Mouse (Mus musculus) kidney, embryonic 16.5 days (tissue): ENCODE measurements at regions not wholly inside any gene's neighbourhood (a gene's known extent, or its start where the extent isn't known, plus 50 kb on each side); places are given as distances from the start of the nearest gene placed in this dataset.

Experiments
- ATAC-seq: fragments of 200-750 bp; cut with Nextera tagmentation; 2 replicates; pipeline ENCODE4 v1.8.0; 2017; ENCODE audit warnings: moderate TSS enrichment; ENCODE audit not compliant: low FRiP score, low TSS enrichment
- H3K27ac ChIP-seq: fragments of 300-500 bp; sonication (generic); 2 replicates; pipeline ENCODE4 v1.5.1; 2014; ENCODE audit warnings: low read length
- H3K27me3 ChIP-seq: fragments of 300-500 bp; sonication (generic); 2 replicates; pipeline ENCODE4 v1.6.1; 2014; ENCODE audit warnings: low read length, control low read depth, mixed read lengths; ENCODE audit not compliant: insufficient read depth
- H3K36me3 ChIP-seq: fragments of 300-500 bp; sonication (generic); 2 replicates; pipeline ENCODE4 v1.6.1; 2014; ENCODE audit warnings: low read length, control low read depth, mixed read lengths; ENCODE audit not compliant: insufficient read depth
- H3K4me1 ChIP-seq: fragments of 300-500 bp; sonication (generic); 2 replicates; pipeline ENCODE4 v1.6.1; 2014; ENCODE audit warnings: low read length, control low read depth, mixed read lengths; ENCODE audit not compliant: insufficient read depth
- H3K4me2 ChIP-seq: fragments of 300-500 bp; sonication (generic); replicated peaks from 2 replicates; pipeline ENCODE4 v1.6.1; 2014; ENCODE audit warnings: low read depth, low read length
- H3K4me3 ChIP-seq: fragments of 300-500 bp; sonication (generic); 2 replicates; pipeline ENCODE4 v1.5.1; 2014; ENCODE audit warnings: mild to moderate bottlenecking, low read length
- H3K9ac ChIP-seq: fragments of 300-500 bp; sonication (generic); replicated peaks from 2 replicates; pipeline ENCODE4 v1.6.1; 2014; ENCODE audit warnings: low read length
- H3K9me3 ChIP-seq: fragments of 300-500 bp; sonication (generic); 2 replicates; pipeline ENCODE4 v1.6.1; 2016; ENCODE audit warnings: low read length, control low read depth
- WGBS: fragments of 180-500 bp; shearing (Covaris S2); extraction: QIAGEN DNeasy Blood & Tissue Kit; methylation state at CpG from one replicate; pipeline ENCODE4 v1.1.7; 2014; 5-methylcytosine and 5-hydroxymethylcytosine counted together

GRCm38 (mm10) chr8:87155819-87156425, 270.9 kb upstream of the N4bp1 start:
- Histone ChIP-seq H3K4me1 (no peaks in the 10 kb centered on the region), H3K9me3 (no peaks in the 10 kb centered on the region), H3K36me3 (no peaks in the 10 kb centered on the region), H3K27me3 (no peaks in the 10 kb centered on the region), H3K9ac (no peak overlapping the region), H3K4me3 (no peak overlapping the region), H3K4me2 (no peak overlapping the region), H3K27ac (no peak overlapping the region)
- 81% methylated on average over 10 of the region's 10 CpGs for WGBS
- no peak for ATAC-seq

DNA sequence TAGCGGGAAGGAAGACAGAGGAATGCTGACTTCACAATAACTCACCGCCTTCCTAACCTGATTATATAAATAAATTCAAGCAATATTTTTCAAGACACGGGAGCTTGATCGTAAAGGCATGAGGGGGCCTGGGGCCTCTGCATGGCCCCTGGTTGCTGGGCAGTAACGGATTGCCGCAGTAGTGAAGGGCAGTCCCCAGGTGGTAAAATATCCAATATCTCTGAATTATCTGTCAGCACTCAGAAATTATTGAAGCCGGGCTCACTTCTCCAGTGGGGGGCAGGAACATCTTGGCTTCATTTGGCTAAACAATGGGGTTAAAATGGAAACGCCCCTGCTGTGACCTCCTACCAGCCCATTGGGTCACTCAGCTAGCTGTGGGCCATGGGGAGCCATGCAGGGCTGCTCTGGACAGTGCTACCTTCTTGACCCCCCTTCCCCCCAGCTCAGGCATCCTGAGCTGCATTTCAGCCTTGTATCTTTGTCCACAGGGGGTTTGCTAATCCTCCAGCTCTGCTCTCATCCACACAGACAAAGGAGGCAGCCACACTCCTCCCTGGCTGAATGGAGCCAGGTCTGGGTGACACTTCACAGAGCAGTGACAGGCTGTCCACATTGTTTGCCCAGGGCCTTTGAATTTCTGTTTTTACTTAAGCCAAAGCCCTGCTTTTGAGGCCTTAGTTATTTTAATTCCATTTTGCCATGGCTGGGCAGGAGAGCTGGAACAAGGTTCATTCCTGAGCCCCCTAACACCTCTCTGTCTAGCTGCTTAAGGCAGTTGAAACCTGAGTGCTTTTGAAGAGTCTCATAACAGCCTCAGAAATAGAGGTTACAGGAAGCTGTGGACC, 267.2 kb upstream of the N4bp1 start:
- H3K36me3 ChIP-seq: no peaks in the 10 kb centered on the region
- H3K4me1 ChIP-seq: no peaks in the 10 kb centered on the region
- ATAC-seq: no peak
- 47% methylated on average over 8 of the region's 8 CpGs for WGBS
- H3K9ac ChIP-seq: no peak overlapping the region
- no peak overlapping the region for H3K27ac ChIP-seq
- no peak overlapping the region for H3K4me2 ChIP-seq
- no peaks in the 10 kb centered on the region for H3K27me3 ChIP-seq
- no peak overlapping the region for H3K4me3 ChIP-seq
- no peaks in the 10 kb centered on the region for H3K9me3 ChIP-seq

- Histone ChIP-seq H3K4me3 (no peak overlapping the region), H3K4me2 (no peak overlapping the region), H3K27ac (no peak overlapping the region), H3K27me3 (no peaks in the 10 kb centered on the region), H3K4me1 (no peaks in the 10 kb centered on the region), H3K36me3 (no peaks in the 10 kb centered on the region), H3K9ac (no peak overlapping the region), H3K9me3 (no peaks in the 10 kb centered on the region)
- no peak for ATAC-seq
- 92% methylated on average over 6 of the region's 6 CpGs for WGBS
These were observed 263.8 kb upstream of the N4bp1 start for GRCm38 (mm10) chr8:87148853-87149252.

DNA sequence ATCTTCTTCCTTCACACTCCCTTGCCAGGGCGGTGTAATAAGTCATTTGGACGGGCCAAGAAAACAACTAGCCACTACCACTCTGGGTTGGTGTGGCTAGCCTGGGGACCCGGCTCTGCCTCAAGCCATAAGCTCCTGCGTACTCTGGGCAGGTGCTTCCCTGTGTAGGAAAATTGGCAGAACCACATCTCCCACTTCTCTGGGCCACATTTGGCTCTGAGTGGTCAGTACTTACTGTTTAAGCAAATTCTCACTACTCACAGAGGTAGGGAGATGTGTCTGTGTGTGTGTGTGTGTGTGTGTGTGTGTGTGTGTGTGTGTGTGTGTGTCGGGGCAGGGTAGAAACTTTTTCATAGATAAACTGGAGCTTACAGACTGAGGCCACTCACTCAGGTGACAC, 262.6 kb upstream of the N4bp1 start:
- no peak overlapping the region for H3K27ac ChIP-seq
- no peaks in the 10 kb centered on the region for H3K27me3 ChIP-seq
- no peaks in the 10 kb centered on the region for H3K9me3 ChIP-seq
- H3K4me3 ChIP-seq: no peak overlapping the region
- H3K36me3 ChIP-seq: no peaks in the 10 kb centered on the region
- no peak for ATAC-seq
- no peaks in the 10 kb centered on the region for H3K4me1 ChIP-seq
- no peak overlapping the region for H3K9ac ChIP-seq
- 67% methylated on average over 5 of the region's 5 CpGs for WGBS
- no peak overlapping the region for H3K4me2 ChIP-seq

GRCm38 (mm10) chr8:87137412-87137811, 252.4 kb upstream of the N4bp1 start:
- H3K27ac ChIP-seq: no peak overlapping the region
- H3K4me1 ChIP-seq: no peaks in the 10 kb centered on the region
- 92% methylated on average over 4 of the region's 4 CpGs for WGBS
- H3K36me3 ChIP-seq: no peaks in the 10 kb centered on the region
- no peaks in the 10 kb centered on the region for H3K27me3 ChIP-seq
- H3K9ac ChIP-seq: no peak overlapping the region
- no peaks in the 10 kb centered on the region for H3K9me3 ChIP-seq
- no peak overlapping the region for H3K4me3 ChIP-seq
- no peak overlapping the region for H3K4me2 ChIP-seq
- no peak for ATAC-seq

DNA sequence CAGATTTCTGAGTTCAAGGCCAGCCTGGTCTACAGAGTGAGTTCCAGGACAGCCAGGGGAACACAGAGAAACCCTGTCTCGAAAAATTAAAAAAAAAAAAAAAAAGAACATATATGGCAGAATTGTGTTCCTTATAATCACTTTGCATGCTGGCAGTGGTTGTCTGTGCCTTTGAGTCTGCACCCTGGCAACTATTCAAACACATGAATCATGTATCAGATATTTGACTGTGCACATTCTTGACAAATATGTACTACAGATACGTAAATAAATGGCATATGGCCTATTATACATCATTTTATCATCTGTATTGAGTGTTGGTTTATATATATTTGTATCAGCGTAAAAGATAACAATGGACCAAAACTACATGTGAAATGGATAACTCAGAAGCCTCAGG, 246.7 kb upstream of the N4bp1 start:
- 84% methylated on average over 3 of the region's 3 CpGs for WGBS
- Histone ChIP-seq H3K36me3 (no peaks in the 10 kb centered on the region), H3K27ac (no peak overlapping the region), H3K4me2 (no peak overlapping the region), H3K4me3 (no peak overlapping the region), H3K4me1 (no peaks in the 10 kb centered on the region), H3K9me3 (no peaks in the 10 kb centered on the region), H3K27me3 (no peaks in the 10 kb centered on the region), H3K9ac (no peak overlapping the region)
- ATAC-seq: no peak

DNA sequence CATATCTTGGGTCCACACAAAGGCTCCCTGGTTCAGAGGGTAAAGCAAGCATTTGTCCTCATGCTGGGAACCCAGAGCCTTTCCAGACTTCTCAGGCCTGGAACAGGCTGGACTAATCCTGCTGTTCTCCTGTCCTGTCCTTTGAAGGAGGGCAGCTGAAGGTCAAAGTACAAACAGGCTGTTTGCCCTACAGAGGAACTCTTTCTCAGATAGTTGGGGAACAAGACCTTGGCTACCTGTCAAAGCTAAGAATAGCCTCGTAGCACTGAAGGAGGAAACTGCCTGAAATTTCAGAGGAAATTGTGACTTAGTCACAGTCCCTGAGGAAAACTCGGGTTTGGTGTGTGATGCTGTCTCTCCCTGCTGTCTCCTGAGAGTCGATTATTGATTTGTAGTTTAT, 245.6 kb upstream of the N4bp1 start:
- H3K27me3 ChIP-seq: no peaks in the 10 kb centered on the region
- H3K27ac ChIP-seq: no peak overlapping the region
- no peak for ATAC-seq
- 51% methylated on average over 3 of the region's 3 CpGs for WGBS
- H3K9me3 ChIP-seq: no peaks in the 10 kb centered on the region
- no peak overlapping the region for H3K9ac ChIP-seq
- H3K4me1 ChIP-seq: no peaks in the 10 kb centered on the region
- no peaks in the 10 kb centered on the region for H3K36me3 ChIP-seq
- no peak overlapping the region for H3K4me3 ChIP-seq
- no peak overlapping the region for H3K4me2 ChIP-seq

DNA sequence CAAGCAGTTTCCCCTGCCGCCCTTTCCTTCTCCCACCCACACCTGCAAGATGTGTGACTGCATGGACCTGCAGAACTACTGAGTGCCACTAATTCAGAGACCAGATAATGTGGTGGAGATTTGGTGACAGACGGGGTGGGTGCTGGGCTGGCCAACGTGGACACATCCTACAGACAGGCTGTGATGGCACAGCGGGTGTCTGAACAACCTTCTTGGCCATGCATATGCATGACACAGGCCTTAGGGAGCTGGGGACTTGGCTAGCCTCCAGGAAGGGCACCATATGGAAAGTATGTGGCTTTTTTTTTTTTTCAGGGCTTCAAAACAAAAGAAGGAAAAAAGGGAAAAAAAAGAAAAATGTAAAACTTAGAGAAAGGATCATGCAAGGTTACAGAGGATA, 243.5 kb upstream of the N4bp1 start:
- no peaks in the 10 kb centered on the region for H3K27me3 ChIP-seq

GRCm38 (mm10) chr8:87116190-87116765, 231.2 kb upstream of the N4bp1 start:
- no peaks in the 10 kb centered on the region for H3K36me3 ChIP-seq
- no peak for ATAC-seq
- H3K27ac ChIP-seq: no peak overlapping the region
- no peaks in the 10 kb centered on the region for H3K27me3 ChIP-seq
- no peak overlapping the region for H3K9ac ChIP-seq
- no peaks in the 10 kb centered on the region for H3K9me3 ChIP-seq
- H3K4me2 ChIP-seq: no peak overlapping the region
- WGBS: 44% methylated on average over 14 of the region's 14 CpGs
- H3K4me3 ChIP-seq: no peak overlapping the region
- 0 out of 2 replicates have a peak, but pooled peaks cover 4% of the 10 kb centered on the region for H3K4me1 ChIP-seq

More for the DNA sequence above, 243.5 kb upstream of the N4bp1 start:
- Histone ChIP-seq H3K4me3 (no peak overlapping the region), H3K27ac (no peak overlapping the region), H3K9me3 (no peaks in the 10 kb centered on the region), H3K36me3 (no peaks in the 10 kb centered on the region), H3K4me2 (no peak overlapping the region), H3K9ac (no peak overlapping the region), H3K4me1 (no peaks in the 10 kb centered on the region)
- 65% methylated on average over 4 of the region's 4 CpGs for whole genome bisulfite sequencing
- no peak for ATAC-seq

DNA sequence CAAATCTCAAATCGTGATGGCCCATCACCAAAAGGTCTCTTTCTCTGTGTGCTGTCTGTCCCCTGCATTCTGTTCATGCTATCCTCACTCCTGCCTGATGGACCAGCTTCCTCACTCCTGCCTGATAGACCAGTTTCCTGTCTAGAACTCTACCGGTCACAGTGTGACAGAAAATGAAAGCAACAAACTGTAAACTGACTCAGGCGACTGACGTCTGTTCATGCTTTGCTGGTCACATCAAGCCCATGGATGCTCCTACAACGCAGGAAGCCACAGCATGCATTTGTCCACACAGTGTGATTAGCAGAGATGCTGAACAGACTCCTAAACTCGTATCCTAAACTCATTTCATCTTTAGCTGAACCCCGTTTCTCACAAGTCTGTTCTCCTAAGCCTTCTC, 227.3 kb upstream of the N4bp1 start:
- Histone ChIP-seq H3K9me3 (no peaks in the 10 kb centered on the region), H3K36me3 (no peaks in the 10 kb centered on the region), H3K27ac (no peak overlapping the region), H3K4me2 (no peak overlapping the region), H3K4me1 (0 out of 2 replicates have a peak, but pooled peaks cover 4% of the 10 kb centered on the region), H3K9ac (no peak overlapping the region), H3K27me3 (no peaks in the 10 kb centered on the region), H3K4me3 (no peak overlapping the region)
- WGBS: 67% methylated on average over 7 of the region's 7 CpGs
- ATAC-seq: no peak
